ENCODE assay signal across 12 mouse cellular contexts in genomic region chr1:177440411-177440810, GRCm38 (mm10). TPM values are rescaled to one million over a fixed set of nuclear protein-coding genes. Genes with fewer than 3 reads are reported as not detected.
DNase-seq lines count a peak whose midpoint lies in the region; ATAC-seq lines count a peak whose summit lies in the region.
"Had no signal": no experiment of that assay in that cellular context is flagged by ENCODE, and none has a peak within 500 bp of the region (broad histone marks: within the 10 kb centered on the region; RNA-seq: fewer than 3 reads in every experiment).

No protein-coding gene starts in this region.

- 0 out of 2 replicates have a peak overlapping the region, but pooled peaks have one; percentile 97 for H3K27ac ChIP-seq in heart, embryonic 12.5 days (ENCODE audit: poor library complexity, severe bottlenecking)
- H3K27ac ChIP-seq in midbrain, embryonic 10.5 days (replicated peaks), result peak overlapping the region; percentile 99
- no peak overlapping the region for H3K27ac ChIP-seq in midbrain, embryonic 16.5 days (ENCODE audit: low read length)
- H3K27ac ChIP-seq in intestine, embryonic 16.5 days (ENCODE audit: low read length), result no peak overlapping the region
- H3K27ac ChIP-seq in neural tube, embryonic 14.5 days (ENCODE audit: low read depth, low read length), result no peak overlapping the region

- whole genome bisulfite sequencing in heart, embryonic 12.5 days, result 27% methylated on average over 1 of the region's 2 CpGs
- 13% methylated on average over 1 of the region's 2 CpGs for WGBS in midbrain, embryonic 10.5 days
- 0% methylated on average over 2 of the region's 2 CpGs for WGBS in midbrain, embryonic 16.5 days
- WGBS in intestine, embryonic 16.5 days, result 22% methylated on average over 1 of the region's 2 CpGs
- 13% methylated on average over 1 of the region's 2 CpGs for WGBS in neural tube, embryonic 14.5 days

- H3K27me3 ChIP-seq in heart, embryonic 12.5 days (replicated peaks), result no peaks in the 10 kb centered on the region
- no peaks in the 10 kb centered on the region for H3K27me3 ChIP-seq in midbrain, embryonic 10.5 days (ENCODE audit: low read depth, poor library complexity, severe bottlenecking)
- no peaks in the 10 kb centered on the region for H3K27me3 ChIP-seq in midbrain, embryonic 16.5 days (ENCODE audit: control insufficient read depth, insufficient read depth, low read depth, low read length)
- H3K27me3 ChIP-seq in intestine, embryonic 16.5 days (replicated peaks; ENCODE audit: control insufficient read depth, insufficient read depth, low read length), result no peaks in the 10 kb centered on the region
- H3K27me3 ChIP-seq in neural tube, embryonic 14.5 days (ENCODE audit: control insufficient read depth, insufficient read depth, low read length), result no peaks in the 10 kb centered on the region

- peak overlapping the region; percentile 88; the same call in 1 of the 2 replicates for H3K9ac ChIP-seq in heart, embryonic 12.5 days
- no peak overlapping the region for H3K9ac ChIP-seq in midbrain, embryonic 16.5 days (ENCODE audit: low read depth, low read length)
- H3K9ac ChIP-seq in intestine, embryonic 16.5 days (ENCODE audit: low read depth, low read length), result no peak overlapping the region
- no peak overlapping the region for H3K9ac ChIP-seq in neural tube, embryonic 14.5 days (replicated peaks; ENCODE audit: low read depth, low read length)

- no peak for DNase-seq in heart, postnatal 36 days
- DNase-seq in midbrain, embryonic 10.5 days (ENCODE audit: low spot score), result no peak
- DNase-seq in adrenal gland, postnatal 14 days, result no peak
- DNase-seq in layer of hippocampus, adult 18-20 months (ENCODE audit: low spot score in 2 of 2), result no peak
- DNase-seq: adrenal gland, adult 8-10 months; cerebellum, adult 8-10 months; kidney, postnatal 36 days; lung, postnatal 36 days had no signal

- ATAC-seq in heart, embryonic 12.5 days (ENCODE audit: insufficient number of reproducible peaks, low FRiP score), result no peak
- no peak for ATAC-seq in midbrain, embryonic 16.5 days
- no peak for ATAC-seq in intestine, embryonic 16.5 days
- no peak for ATAC-seq in neural tube, embryonic 14.5 days (ENCODE audit: low read depth)

- H3K4me1 ChIP-seq in heart, embryonic 12.5 days (replicated peaks), result peaks cover 19% of the 10 kb centered on the region
- H3K4me1 ChIP-seq in midbrain, embryonic 10.5 days, result peaks cover 39% of the 10 kb centered on the region
- peaks cover 23% of the 10 kb centered on the region for H3K4me1 ChIP-seq in midbrain, embryonic 16.5 days (ENCODE audit: control insufficient read depth, insufficient read depth, low read length)
- peaks cover 3% of the 10 kb centered on the region; the same call in 1 of the 2 replicates for H3K4me1 ChIP-seq in intestine, embryonic 16.5 days (ENCODE audit: control insufficient read depth, insufficient read depth, low read length)
- H3K4me1 ChIP-seq in neural tube, embryonic 14.5 days (ENCODE audit: control insufficient read depth, insufficient read depth, low read length), result peaks cover 26% of the 10 kb centered on the region

- H3K36me3 ChIP-seq in heart, embryonic 12.5 days, result no peaks in the 10 kb centered on the region
- no peaks in the 10 kb centered on the region for H3K36me3 ChIP-seq in midbrain, embryonic 10.5 days
- no peaks in the 10 kb centered on the region for H3K36me3 ChIP-seq in midbrain, embryonic 16.5 days (ENCODE audit: control insufficient read depth, insufficient read depth, low read length)
- H3K36me3 ChIP-seq in intestine, embryonic 16.5 days (ENCODE audit: control insufficient read depth, insufficient read depth, low read length), result no peaks in the 10 kb centered on the region
- H3K36me3 ChIP-seq in neural tube, embryonic 14.5 days (ENCODE audit: control insufficient read depth, insufficient read depth, low read length), result no peaks in the 10 kb centered on the region

- intact Hi-C loops in heart, postnatal 36 days (cut with DNase I), result loop anchor here (2.0 to 10.0 kb wide), 4 partner anchors 92 to 626 kb away; partner anchors contain the start of genes Akt3, Cep170 and Sdccag8

- no peaks in the 10 kb centered on the region for H3K9me3 ChIP-seq in heart, embryonic 12.5 days (replicated peaks)
- no peaks in the 10 kb centered on the region for H3K9me3 ChIP-seq in midbrain, embryonic 10.5 days (replicated peaks)
- no peaks in the 10 kb centered on the region for H3K9me3 ChIP-seq in midbrain, embryonic 16.5 days (replicated peaks; ENCODE audit: control insufficient read depth, low read length, poor library complexity, severe bottlenecking)
- H3K9me3 ChIP-seq in intestine, embryonic 16.5 days (ENCODE audit: control insufficient read depth, low read length), result no peaks in the 10 kb centered on the region
- H3K9me3 ChIP-seq in neural tube, embryonic 14.5 days (ENCODE audit: control insufficient read depth, low read length), result no peaks in the 10 kb centered on the region

- H3K4me3 ChIP-seq in heart, embryonic 12.5 days, result peak overlapping the region; percentile 100
- peak overlapping the region; percentile 97 for H3K4me3 ChIP-seq in midbrain, embryonic 10.5 days
- H3K4me3 ChIP-seq in midbrain, embryonic 16.5 days (ENCODE audit: low read depth, low read length), result no peak overlapping the region
- no peak overlapping the region for H3K4me3 ChIP-seq in intestine, embryonic 16.5 days (ENCODE audit: low read length)
- no peak overlapping the region for H3K4me3 ChIP-seq in neural tube, embryonic 14.5 days (ENCODE audit: low read depth, low read length)

- peak overlapping the region; percentile 80 for H3K4me2 ChIP-seq in heart, embryonic 12.5 days
- no peak overlapping the region for H3K4me2 ChIP-seq in midbrain, embryonic 16.5 days (ENCODE audit: low read length)
- H3K4me2 ChIP-seq in intestine, embryonic 16.5 days (ENCODE audit: low read depth, low read length), result peak overlapping the region; percentile 64
- peak overlapping the region; percentile 76; the same call in 1 of the 2 replicates for H3K4me2 ChIP-seq in neural tube, embryonic 14.5 days (ENCODE audit: low read depth, low read length)

RNA-seq across cellular contexts. Expression of gene Zbtb18, which starts 1.7 kb away (rescaled TPM):
- 1.5 and 1.6 TPM in 2 replicates for polyA plus RNA-seq in heart, embryonic 12.5 days (2016; fragmentation: Nextera tagmentation; extraction: Ambion mirVana)
- 10 to 100 TPM; 44.5 to 44.6 TPM for total RNA-seq in heart, postnatal 36 days (2021)
- 5.1 and 6.1 TPM in 2 replicates for polyA plus RNA-seq in midbrain, embryonic 10.5 days (2016; fragmentation: Nextera tagmentation; extraction: Ambion mirVana)
- polyA plus RNA-seq in midbrain, embryonic 16.5 days (2015; fragmentation: Nextera tagmentation; extraction: Ambion mirVana), result 3.6 and 4.4 TPM in 2 replicates
- 1.1 and 1.3 TPM in 2 replicates for polyA plus RNA-seq in intestine, embryonic 16.5 days (2015; fragmentation: Nextera tagmentation; extraction: Ambion mirVana)
- 3.0 and 6.7 TPM in 2 replicates for polyA plus RNA-seq in neural tube, embryonic 14.5 days (2014; fragmentation: Nextera tagmentation; extraction: Ambion mirVana)
- 31.0 and 33.8 TPM in 2 replicates for total RNA-seq in adrenal gland, postnatal 14 days (2021)
- total RNA-seq in layer of hippocampus, adult 18-20 months (2021), result 100 to 1,000 TPM; 537 TPM

Comparison
In these comparisons a context has a peak if more than half of its experiments do, and no peak if none do; other contexts are left out.
1. H3K27ac ChIP-seq: peak in heart, embryonic 12.5 days (single experiment) and midbrain, embryonic 10.5 days (single experiment); none in midbrain, embryonic 16.5 days (single experiment), intestine, embryonic 16.5 days (single experiment) and neural tube, embryonic 14.5 days (single experiment).
2. H3K4me3 ChIP-seq: peak in heart, embryonic 12.5 days (single experiment) and midbrain, embryonic 10.5 days (single experiment); none in midbrain, embryonic 16.5 days (single experiment), intestine, embryonic 16.5 days (single experiment) and neural tube, embryonic 14.5 days (single experiment).